7 mouse cellular contexts compared by ENCODE assay signal in genomic region chr10:81341333-81341949, GRCm38 (mm10). TPM values are rescaled to one million over a fixed set of nuclear protein-coding genes. Genes with fewer than 3 reads are reported as not detected.
A peak's percentile ranks its signal among the peaks of the same experiment; 100 is the strongest.
DNase-seq lines count a peak whose midpoint lies in the region; ATAC-seq and TF ChIP-seq lines count a peak whose summit lies in the region.

No protein-coding gene starts in this region.

- H3K9me3 ChIP-seq in ES-Bruce4 (replicated peaks; ENCODE audit: control insufficient read depth, insufficient read depth, low read length, poor library complexity, severe bottlenecking): no peaks in the 10 kb centered on the region
- no peaks in the 10 kb centered on the region for H3K9me3 ChIP-seq in liver, embryonic 11.5 days (ENCODE audit: control insufficient read depth, low read length)

- DNase-seq in left cerebral cortex, adult 2 months (ENCODE audit: extremely low spot score in 1 of 2, low spot score in 2 of 2): peak in 1 of 2 experiments; percentile 66
- no peak for DNase-seq in left cerebral cortex, adult 8-10 months (ENCODE audit: low spot score in 2 of 2)
- DNase-seq in adrenal gland, postnatal 14 days: peak; percentile 89
- DNase-seq in liver, embryonic 11.5 days (ENCODE audit: low spot score): peak; percentile 75

- peaks cover 9% of the 10 kb centered on the region for H3K4me1 ChIP-seq in ES-Bruce4 (ENCODE audit: control insufficient read depth, insufficient read depth, low read length)
- H3K4me1 ChIP-seq in liver, embryonic 11.5 days (replicated peaks; ENCODE audit: control insufficient read depth, insufficient read depth, low read length): peaks cover 22% of the 10 kb centered on the region
- peaks cover 17% of the 10 kb centered on the region for H3K4me1 ChIP-seq in small intestine, adult 2 months (ENCODE audit: control insufficient read depth, insufficient read depth, insufficient read length, low read length)

- TF ChIP-seq CTCF in left cerebral cortex, adult 2 months (IDR thresholded peaks at IDR 0.05): peak; percentile 87
- peak; percentile 82 for TF ChIP-seq CTCF in ES-Bruce4 (IDR thresholded peaks at IDR 0.05; ENCODE audit: low read depth, low read length)
- TF ChIP-seq CTCF in small intestine, adult 2 months (IDR thresholded peaks at IDR 0.05; ENCODE audit: extremely low read depth, insufficient read length, insufficient replicate concordance, low read depth, low read length): peak; percentile 73

- no peak overlapping the region for H3K4me2 ChIP-seq in liver, embryonic 11.5 days

- H3K9ac ChIP-seq in ES-Bruce4 (ENCODE audit: low read depth, poor library complexity, severe bottlenecking): peak overlapping the region; percentile 43
- no peak overlapping the region for H3K9ac ChIP-seq in liver, embryonic 11.5 days (ENCODE audit: low read depth, low read length)

- H3K27ac ChIP-seq in left cerebral cortex, adult 2 months: no peak overlapping the region
- peak overlapping the region; percentile 86 for H3K27ac ChIP-seq in ES-Bruce4 (ENCODE audit: insufficient read depth, low read length)
- no peak overlapping the region for H3K27ac ChIP-seq in liver, embryonic 11.5 days (ENCODE audit: low read depth, low read length)
- H3K27ac ChIP-seq in small intestine, adult 2 months (ENCODE audit: insufficient read depth, low read depth, low read length): no peak overlapping the region

- intact Hi-C loops in left cerebral cortex, adult 2 months (cut with DNase I): loop anchor here (5.0 kb wide), 1 partner anchor 54 kb away; no protein-coding TSS in a partner anchor

- WGBS in liver, embryonic 11.5 days: 30% methylated on average over 16 of the region's 16 CpGs
- WGBS in small intestine, adult 2 months: 32% methylated on average over 16 of the region's 16 CpGs

- H3K4me3 ChIP-seq in left cerebral cortex, adult 2 months: no peak overlapping the region
- no peak overlapping the region for H3K4me3 ChIP-seq in ES-Bruce4 (ENCODE audit: low read depth, low read length)
- no peak overlapping the region for H3K4me3 ChIP-seq in liver, embryonic 11.5 days (ENCODE audit: low read depth, low read length)
- H3K4me3 ChIP-seq in small intestine, adult 2 months (ENCODE audit: low read depth, low read length): no peak overlapping the region

- peaks cover 7% of the 10 kb centered on the region for H3K27me3 ChIP-seq in ES-Bruce4 (ENCODE audit: control insufficient read depth, insufficient read depth, low read length, poor library complexity, severe bottlenecking)
- peaks cover 44% of the 10 kb centered on the region for H3K27me3 ChIP-seq in liver, embryonic 11.5 days (replicated peaks; ENCODE audit: control insufficient read depth, insufficient read depth, low read length)
- peaks cover 16% of the 10 kb centered on the region for H3K27me3 ChIP-seq in small intestine, adult 2 months (ENCODE audit: control insufficient read depth, insufficient read depth, low read length)

- H3K36me3 ChIP-seq in ES-Bruce4 (ENCODE audit: control insufficient read depth, insufficient read depth, low read length, poor library complexity, severe bottlenecking): no peaks in the 10 kb centered on the region
- H3K36me3 ChIP-seq in liver, embryonic 11.5 days (ENCODE audit: control insufficient read depth, insufficient read depth, low read length): no peaks in the 10 kb centered on the region
- H3K36me3 ChIP-seq in small intestine, adult 2 months (ENCODE audit: control insufficient read depth, insufficient read depth, low read length): no peaks in the 10 kb centered on the region

- no peak for TF ChIP-seq POLR2A in ES-Bruce4 (IDR thresholded peaks at IDR 0.05; ENCODE audit: insufficient read depth, low read length)
- TF ChIP-seq POLR2A in small intestine, adult 2 months (IDR thresholded peaks at IDR 0.05; ENCODE audit: low read depth, low read length): no peak

- TF ChIP-seq EP300 in ES-Bruce4 (IDR thresholded peaks at IDR 0.05; ENCODE audit: insufficient read depth, low read depth, low read length): no peak

- ATAC-seq in erythroblast, adult 5-6 weeks (replicated peaks; ENCODE audit: low FRiP score, poor library complexity, severe bottlenecking): peak; percentile 56
- no peak for ATAC-seq in liver, embryonic 11.5 days (replicated peaks; ENCODE audit: low FRiP score)

RNA-seq across cellular contexts. Expression of gene Gipc3, which starts 1.6 kb away (rescaled TPM):
- total RNA-seq in left cerebral cortex, adult 2 months (2021): 1 to 10 TPM; 1.7 to 2.1 TPM
- 1 to 10 TPM; 2.0 to 2.3 (median 2.2) TPM for total RNA-seq in left cerebral cortex, adult 8-10 months (2022)
- polyA plus RNA-seq in ES-Bruce4 (2011; ENCODE audit: insufficient read depth, insufficient read length, low read depth, missing spikeins): 1.0 and 1.2 TPM in 2 replicates
- 4.6 and 5.1 TPM in 2 replicates for total RNA-seq in adrenal gland, postnatal 14 days (2021)
- total RNA-seq in erythroblast, adult 5-6 weeks (2015; ENCODE audit: low replicate concordance): not detected in 2 replicates
- total RNA-seq in erythroblast, adult 5-6 weeks (2017; ENCODE audit: low replicate concordance): not detected in 2 replicates
- not detected in 2 replicates for polyA plus RNA-seq in liver, embryonic 11.5 days (2014; fragmentation: Nextera tagmentation; extraction: Ambion mirVana)
- 0.67 and 1.2 TPM in 2 replicates for polyA plus RNA-seq in small intestine, adult 2 months (2012; rRNA removed)

RNA-seq across cellular contexts. Expression of gene Hmg20b, which starts 8.8 kb away (rescaled TPM):
- 10 to 100 TPM; 27.3 to 29.5 TPM for total RNA-seq in left cerebral cortex, adult 2 months (2021)
- total RNA-seq in left cerebral cortex, adult 8-10 months (2022): 10 to 100 TPM; 20.2 to 31.9 (median 27.2) TPM
- polyA plus RNA-seq in ES-Bruce4 (2011; ENCODE audit: insufficient read depth, insufficient read length, low read depth, missing spikeins): 51.8 and 57.3 TPM in 2 replicates
- 83.0 and 90.1 TPM in 2 replicates for total RNA-seq in adrenal gland, postnatal 14 days (2021)
- 9.2 and 14.6 TPM in 2 replicates for total RNA-seq in erythroblast, adult 5-6 weeks (2015; ENCODE audit: low replicate concordance)
- total RNA-seq in erythroblast, adult 5-6 weeks (2017; ENCODE audit: low replicate concordance): 14.1 and 30.2 TPM in 2 replicates
- 68.6 and 69.2 TPM in 2 replicates for polyA plus RNA-seq in liver, embryonic 11.5 days (2014; fragmentation: Nextera tagmentation; extraction: Ambion mirVana)
- 86.8 and 196 TPM in 2 replicates for polyA plus RNA-seq in small intestine, adult 2 months (2012; rRNA removed)

RNA-seq across cellular contexts. Expression of gene Tbxa2r, which starts 12.9 kb away (rescaled TPM):
- under 1 TPM; 0.70 to 0.82 TPM for total RNA-seq in left cerebral cortex, adult 2 months (2021)
- 1 to 10 TPM in 2 of 4 experiments, under 1 TPM in 2; 0.63 to 1.3 (median 0.93) TPM for total RNA-seq in left cerebral cortex, adult 8-10 months (2022)
- polyA plus RNA-seq in ES-Bruce4 (2011; ENCODE audit: insufficient read depth, insufficient read length, low read depth, missing spikeins): 0.57 and 1.5 TPM in 2 replicates
- total RNA-seq in adrenal gland, postnatal 14 days (2021): 38.6 and 47.0 TPM in 2 replicates
- not detected in 2 replicates for total RNA-seq in erythroblast, adult 5-6 weeks (2015; ENCODE audit: low replicate concordance)
- not detected in 2 replicates for total RNA-seq in erythroblast, adult 5-6 weeks (2017; ENCODE audit: low replicate concordance)
- 7.8 and 7.9 TPM in 2 replicates for polyA plus RNA-seq in liver, embryonic 11.5 days (2014; fragmentation: Nextera tagmentation; extraction: Ambion mirVana)
- 10.0 and 10.2 TPM in 2 replicates for polyA plus RNA-seq in small intestine, adult 2 months (2012; rRNA removed)

RNA-seq across cellular contexts. Expression of gene Mfsd12, which starts 15.8 kb away (rescaled TPM):
- total RNA-seq in left cerebral cortex, adult 2 months (2021): 10 to 100 TPM; 38.2 to 40.2 TPM
- 10 to 100 TPM; 36.8 to 42.2 (median 37.9) TPM for total RNA-seq in left cerebral cortex, adult 8-10 months (2022)
- polyA plus RNA-seq in ES-Bruce4 (2011; ENCODE audit: insufficient read depth, insufficient read length, low read depth, missing spikeins): 13.7 and 15.3 TPM in 2 replicates
- 15.2 and 16.3 TPM in 2 replicates for total RNA-seq in adrenal gland, postnatal 14 days (2021)
- total RNA-seq in erythroblast, adult 5-6 weeks (2015; ENCODE audit: low replicate concordance): 1.9 and 2.5 TPM in 2 replicates
- 8.7 and 10.6 TPM in 2 replicates for total RNA-seq in erythroblast, adult 5-6 weeks (2017; ENCODE audit: low replicate concordance)
- polyA plus RNA-seq in liver, embryonic 11.5 days (2014; fragmentation: Nextera tagmentation; extraction: Ambion mirVana): 11.2 TPM in 2 replicates
- 14.6 and 22.7 TPM in 2 replicates for polyA plus RNA-seq in small intestine, adult 2 months (2012; rRNA removed)

RNA-seq across cellular contexts. Expression of gene Cactin, which starts 20.5 kb away (rescaled TPM):
- 10 to 100 TPM; 31.3 to 31.8 TPM for total RNA-seq in left cerebral cortex, adult 2 months (2021)
- total RNA-seq in left cerebral cortex, adult 8-10 months (2022): 10 to 100 TPM; 27.7 to 30.9 (median 29.2) TPM
- 17.5 and 18.2 TPM in 2 replicates for polyA plus RNA-seq in ES-Bruce4 (2011; ENCODE audit: insufficient read depth, insufficient read length, low read depth, missing spikeins)
- total RNA-seq in adrenal gland, postnatal 14 days (2021): 33.1 and 40.7 TPM in 2 replicates
- total RNA-seq in erythroblast, adult 5-6 weeks (2015; ENCODE audit: low replicate concordance): 5.6 and 6.1 TPM in 2 replicates
- total RNA-seq in erythroblast, adult 5-6 weeks (2017; ENCODE audit: low replicate concordance): 18.0 and 27.7 TPM in 2 replicates
- 49.9 and 51.9 TPM in 2 replicates for polyA plus RNA-seq in liver, embryonic 11.5 days (2014; fragmentation: Nextera tagmentation; extraction: Ambion mirVana)
- 16.6 and 29.2 TPM in 2 replicates for polyA plus RNA-seq in small intestine, adult 2 months (2012; rRNA removed)

Comparison
In these comparisons a context has a peak if more than half of its experiments do, and no peak if none do; other contexts are left out.
1. DNase-seq: peak in adrenal gland, postnatal 14 days (single experiment) and liver, embryonic 11.5 days (single experiment); none in left cerebral cortex, adult 8-10 months (0 of 2).
2. RNA of gene Tbxa2r, which starts 12.9 kb away (total RNA-seq): 38.6 to 47.0 TPM in adrenal gland, postnatal 14 days; 0.63 to 1.3 TPM in left cerebral cortex, adult 8-10 months, 0.70 to 0.82 TPM in left cerebral cortex, adult 2 months and not detected in erythroblast, adult 5-6 weeks; every median in the first group is over 10 times any median in the second.
3. Peak in every context shown above with its lines, with median percentiles within 50 percentile points of each other: CTCF ChIP-seq.